Mouse (Mus musculus): ENCODE data around the gene Usp44. TPM values are rescaled to one million over a fixed set of nuclear protein-coding genes. Genes with fewer than 3 reads are reported as not detected.

The Usp44 gene
- total and polyA plus RNA-seq, 3 experiments = 2.5 to 13.7 (median 5.1) TPM

- TF ChIP-seq GATA2 (IDR thresholded peaks at IDR 0.05; ENCODE audit: borderline replicate concordance, low read depth, low read length) = no peak
- TF ChIP-seq POLR2AphosphoS5 (IDR thresholded peaks at IDR 0.05; ENCODE audit: insufficient replicate concordance, low read depth, low read length) = no peak
- TF ChIP-seq GATA1 (IDR thresholded peaks at IDR 0.05; ENCODE audit: borderline replicate concordance, low read length) = no peak
- TF ChIP-seq TAL1 (conservative IDR thresholded peaks at IDR 0.05; ENCODE audit: low read depth, low read length) = no peak
- TF ChIP-seq CTCF (IDR thresholded peaks at IDR 0.05; ENCODE audit: low read depth, low read length) = no peak
- no peaks in the 10 kb centered on the region for H3K9me3 ChIP-seq (replicated peaks)
- peaks cover 14% of the 10 kb centered on the region for H3K4me1 ChIP-seq (ENCODE audit: insufficient read depth, low read depth, low read length)
- no peak overlapping the region for H3K4me3 ChIP-seq (ENCODE audit: low read depth, low read length)
- H3K27me3 ChIP-seq (ENCODE audit: insufficient read depth, low read length) = no peaks in the 10 kb centered on the region
- peaks cover 99% of the 10 kb centered on the region for H3K36me3 ChIP-seq (replicated peaks)
- no peak for ATAC-seq (ENCODE audit: extremely low read depth, insufficient number of reproducible peaks, low FRiP score, poor library complexity, severe bottlenecking)
- DNase-seq (ENCODE audit: low spot score) = no peak
These were observed 37.5 kb downstream of the Usp44 start for GRCm38 (mm10) chr10:93868886-93869285.

GRCm38 (mm10) chr10:93876772-93877171, 45.4 kb downstream of the Usp44 start:
- DNase-seq (ENCODE audit: low spot score) (no peak), ATAC-seq (ENCODE audit: extremely low read depth, insufficient number of reproducible peaks, low FRiP score, poor library complexity, severe bottlenecking) (no peak)
- TF ChIP-seq TAL1 (conservative IDR thresholded peaks at IDR 0.05; ENCODE audit: low read depth, low read length) (no peak), GATA2 (IDR thresholded peaks at IDR 0.05; ENCODE audit: borderline replicate concordance, low read depth, low read length) (no peak)
- no peak overlapping the region for H3K4me3 ChIP-seq (ENCODE audit: low read depth, low read length)
- no peaks in the 10 kb centered on the region for H3K9me3 ChIP-seq (replicated peaks)
- H3K27me3 ChIP-seq (ENCODE audit: insufficient read depth, low read length) = no peaks in the 10 kb centered on the region
- H3K4me1 ChIP-seq (ENCODE audit: insufficient read depth, low read depth, low read length) = peaks cover 37% of the 10 kb centered on the region
- peaks cover 84% of the 10 kb centered on the region for H3K36me3 ChIP-seq (replicated peaks)

GRCm38 (mm10) chr10:93878732-93879131, 47.4 kb downstream of the Usp44 start:
- Histone ChIP-seq H3K36me3 (replicated peaks) (peaks cover 81% of the 10 kb centered on the region), H3K9me3 (replicated peaks) (no peaks in the 10 kb centered on the region), H3K4me1 (ENCODE audit: insufficient read depth, low read depth, low read length) (peaks cover 53% of the 10 kb centered on the region), H3K4me3 (ENCODE audit: low read depth, low read length) (no peak overlapping the region), H3K27me3 (ENCODE audit: insufficient read depth, low read length) (no peaks in the 10 kb centered on the region)
- DNase-seq (ENCODE audit: low spot score) = no peak
- no peak for ATAC-seq (ENCODE audit: extremely low read depth, insufficient number of reproducible peaks, low FRiP score, poor library complexity, severe bottlenecking)
- no peak for TF ChIP-seq TAL1 (conservative IDR thresholded peaks at IDR 0.05; ENCODE audit: low read depth, low read length)
- TF ChIP-seq GATA2 (IDR thresholded peaks at IDR 0.05; ENCODE audit: borderline replicate concordance, low read depth, low read length) = no peak
- TF ChIP-seq POLR2AphosphoS5 (IDR thresholded peaks at IDR 0.05; ENCODE audit: insufficient replicate concordance, low read depth, low read length) = no peak
- no peak for TF ChIP-seq GATA1 (IDR thresholded peaks at IDR 0.05; ENCODE audit: borderline replicate concordance, low read length)
- no peak for TF ChIP-seq CTCF (IDR thresholded peaks at IDR 0.05; ENCODE audit: low read depth, low read length)

- ATAC-seq (ENCODE audit: extremely low read depth, insufficient number of reproducible peaks, low FRiP score, poor library complexity, severe bottlenecking) = no peak
- Histone ChIP-seq H3K9me3 (replicated peaks) (no peaks in the 10 kb centered on the region), H3K36me3 (replicated peaks) (peaks cover 76% of the 10 kb centered on the region), H3K4me3 (ENCODE audit: low read depth, low read length) (no peak overlapping the region), H3K27me3 (ENCODE audit: insufficient read depth, low read length) (no peaks in the 10 kb centered on the region), H3K4me1 (ENCODE audit: insufficient read depth, low read depth, low read length) (peaks cover 69% of the 10 kb centered on the region)
- no peak for DNase-seq (ENCODE audit: low spot score)
- TF ChIP-seq POLR2AphosphoS5 (IDR thresholded peaks at IDR 0.05; ENCODE audit: insufficient replicate concordance, low read depth, low read length) (no peak), GATA2 (IDR thresholded peaks at IDR 0.05; ENCODE audit: borderline replicate concordance, low read depth, low read length) (no peak), GATA1 (IDR thresholded peaks at IDR 0.05; ENCODE audit: borderline replicate concordance, low read length) (no peak), CTCF (IDR thresholded peaks at IDR 0.05; ENCODE audit: low read depth, low read length) (no peak), TAL1 (conservative IDR thresholded peaks at IDR 0.05; ENCODE audit: low read depth, low read length) (no peak)
These were observed 50.6 kb downstream of the Usp44 start for GRCm38 (mm10) chr10:93881918-93882317.

- ATAC-seq (ENCODE audit: extremely low read depth, insufficient number of reproducible peaks, low FRiP score, poor library complexity, severe bottlenecking) (peak; percentile 76), DNase-seq (ENCODE audit: low spot score) (peak; percentile 56)
- peaks cover 76% of the 10 kb centered on the region for H3K36me3 ChIP-seq (replicated peaks)
- H3K4me3 ChIP-seq (ENCODE audit: low read depth, low read length) = peak overlapping the region; percentile 16; the same call in 1 of the 2 replicates
- no peaks in the 10 kb centered on the region for H3K27me3 ChIP-seq (ENCODE audit: insufficient read depth, low read length)
- no peaks in the 10 kb centered on the region for H3K9me3 ChIP-seq (replicated peaks)
- H3K4me1 ChIP-seq (ENCODE audit: insufficient read depth, low read depth, low read length) = peaks cover 70% of the 10 kb centered on the region
- no peak for TF ChIP-seq GATA2 (IDR thresholded peaks at IDR 0.05; ENCODE audit: borderline replicate concordance, low read depth, low read length)
- TF ChIP-seq POLR2AphosphoS5 (IDR thresholded peaks at IDR 0.05; ENCODE audit: insufficient replicate concordance, low read depth, low read length) = no peak
- TF ChIP-seq TAL1 (conservative IDR thresholded peaks at IDR 0.05; ENCODE audit: low read depth, low read length) = no peak
- TF ChIP-seq GATA1 (IDR thresholded peaks at IDR 0.05; ENCODE audit: borderline replicate concordance, low read length) = no peak
- TF ChIP-seq CTCF (IDR thresholded peaks at IDR 0.05; ENCODE audit: low read depth, low read length) = no peak
These were observed 51.5 kb downstream of the Usp44 start for GRCm38 (mm10) chr10:93882738-93883364.

GRCm38 (mm10) chr10:93885839-93886477, 54.6 kb downstream of the Usp44 start:
- Histone ChIP-seq H3K4me3 (ENCODE audit: low read depth, low read length) (peak overlapping the region; percentile 55; the same call in 1 of the 2 replicates), H3K27me3 (ENCODE audit: insufficient read depth, low read length) (no peaks in the 10 kb centered on the region), H3K36me3 (replicated peaks) (peaks cover 51% of the 10 kb centered on the region), H3K9me3 (replicated peaks) (no peaks in the 10 kb centered on the region), H3K4me1 (ENCODE audit: insufficient read depth, low read depth, low read length) (peaks cover 56% of the 10 kb centered on the region)
- TF ChIP-seq CTCF (IDR thresholded peaks at IDR 0.05; ENCODE audit: low read depth, low read length) = no peak
- peak; percentile 48 for TF ChIP-seq TAL1 (conservative IDR thresholded peaks at IDR 0.05; ENCODE audit: low read depth, low read length)
- DNase-seq (ENCODE audit: low spot score) = peak; percentile 40
- ATAC-seq (ENCODE audit: extremely low read depth, insufficient number of reproducible peaks, low FRiP score, poor library complexity, severe bottlenecking) = peak; percentile 41
